Mouse (Mus musculus): ENCODE data around the gene Gna15.

Gna15 gene

DNA sequence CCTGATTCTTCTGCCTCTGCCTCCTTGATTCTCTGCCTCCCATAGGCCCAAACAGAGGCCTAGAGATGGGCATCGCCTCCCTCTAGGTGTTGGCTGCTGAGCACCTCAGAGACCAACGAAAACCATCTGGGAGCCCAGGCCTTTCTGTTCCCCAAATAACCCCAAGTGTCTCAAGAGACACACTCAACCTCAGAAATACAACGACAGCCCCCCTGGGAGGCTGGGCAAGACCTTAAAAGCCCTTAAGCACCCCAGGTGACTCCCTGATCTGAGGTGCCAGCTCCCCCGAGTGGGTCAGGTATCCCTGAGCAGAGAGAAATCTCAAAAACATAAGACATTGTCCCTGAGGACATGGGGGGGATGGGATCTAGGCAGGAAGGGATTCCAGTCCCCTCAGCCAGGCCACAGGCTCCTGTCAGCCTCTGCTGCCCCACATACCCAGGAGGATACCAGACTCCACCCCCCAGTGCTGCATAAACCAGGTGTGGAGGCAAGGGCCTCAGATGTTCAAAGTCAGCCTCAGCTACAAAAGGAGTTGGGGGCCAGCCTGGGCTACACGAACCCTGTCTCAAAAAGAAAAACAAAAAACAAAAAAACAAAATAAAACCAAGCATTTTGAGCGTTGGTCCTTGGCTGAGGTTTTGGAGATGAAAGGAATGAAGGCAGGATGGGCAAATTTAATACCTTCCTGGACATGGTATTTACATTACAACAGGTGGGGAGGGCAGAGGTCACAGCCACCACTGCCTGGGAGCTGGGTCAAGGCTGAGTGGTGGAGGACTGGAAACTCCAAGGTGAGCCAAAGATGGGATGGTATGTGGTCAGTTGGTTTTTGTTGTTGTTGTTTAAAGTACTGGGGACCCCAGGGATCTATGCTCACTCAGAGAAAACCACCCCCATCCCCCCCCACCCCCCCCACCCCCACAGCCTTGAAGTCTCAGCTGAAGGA lies 30.1 kb upstream of the Gna15 start:
- no peak for ATAC-seq (ENCODE audit: low TSS enrichment)

DNA sequence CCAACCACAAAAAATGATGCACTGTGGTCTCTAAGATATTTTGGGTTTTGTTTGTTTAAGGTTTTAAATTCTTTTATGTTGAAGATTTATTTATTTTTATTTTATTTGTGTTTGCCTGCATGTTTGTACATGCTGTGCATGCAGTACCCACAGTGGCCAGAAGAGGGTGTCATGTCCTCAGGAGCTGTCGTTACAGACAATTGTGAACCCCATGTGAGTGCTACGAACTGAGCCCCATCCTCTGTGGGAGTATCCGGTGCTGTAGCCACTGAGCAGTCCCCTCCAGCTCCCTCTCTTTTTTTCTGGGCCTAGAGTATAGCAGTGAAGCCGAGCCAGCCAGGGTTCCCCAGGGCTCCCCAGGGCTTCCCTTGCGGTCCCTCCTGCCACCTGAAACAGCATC lies 29.2 kb upstream of the Gna15 start:
- no peak for ATAC-seq (ENCODE audit: low TSS enrichment)

DNA sequence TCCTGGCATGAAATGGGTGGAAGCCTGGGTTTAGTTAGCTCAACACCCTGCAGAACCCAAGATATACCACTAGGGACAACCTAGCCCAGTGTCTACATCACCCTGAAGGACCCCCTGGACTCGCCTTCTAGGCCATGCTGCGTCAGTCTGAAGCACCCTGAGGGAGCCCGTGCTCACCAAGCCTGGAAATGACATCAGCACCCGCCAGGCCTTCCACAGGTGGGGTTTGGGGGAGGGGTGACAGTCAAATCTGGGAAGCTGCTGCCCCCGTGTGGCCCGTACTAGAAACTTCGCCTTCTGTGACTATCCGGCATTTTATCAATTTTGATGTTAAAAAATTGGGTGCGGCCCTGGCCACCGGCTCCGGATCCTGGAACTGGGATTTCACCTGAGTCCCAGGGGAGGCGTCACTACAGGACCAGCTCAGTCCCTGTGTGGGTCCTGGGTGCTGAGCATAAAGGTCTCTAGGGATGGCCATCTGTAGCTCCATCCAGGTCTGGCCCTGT lies 27.6 kb upstream of the Gna15 start:
- ATAC-seq (ENCODE audit: low TSS enrichment), result peak; percentile 77

DNA sequence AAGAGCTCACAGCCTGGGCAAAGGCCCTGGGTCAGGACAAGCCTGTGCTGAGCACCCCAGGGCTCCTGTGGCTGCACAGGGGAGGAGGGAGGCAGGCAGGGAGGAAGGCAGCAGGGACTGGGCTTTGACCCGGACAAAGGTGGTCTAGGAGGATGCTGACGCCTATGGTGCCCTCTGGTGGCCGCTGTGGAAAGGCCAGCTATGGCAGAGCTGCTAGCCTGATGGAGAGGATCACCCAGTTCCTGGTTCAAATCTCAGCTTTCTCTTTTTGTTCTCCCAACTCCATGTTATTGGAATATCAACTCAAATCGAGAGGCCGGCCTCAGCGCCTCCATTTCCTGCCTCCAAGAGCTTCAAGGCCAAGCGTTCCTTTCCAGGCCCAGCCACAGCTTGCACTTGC lies 26.2 kb upstream of the Gna15 start:
- no peak for ATAC-seq (ENCODE audit: low TSS enrichment)

DNA sequence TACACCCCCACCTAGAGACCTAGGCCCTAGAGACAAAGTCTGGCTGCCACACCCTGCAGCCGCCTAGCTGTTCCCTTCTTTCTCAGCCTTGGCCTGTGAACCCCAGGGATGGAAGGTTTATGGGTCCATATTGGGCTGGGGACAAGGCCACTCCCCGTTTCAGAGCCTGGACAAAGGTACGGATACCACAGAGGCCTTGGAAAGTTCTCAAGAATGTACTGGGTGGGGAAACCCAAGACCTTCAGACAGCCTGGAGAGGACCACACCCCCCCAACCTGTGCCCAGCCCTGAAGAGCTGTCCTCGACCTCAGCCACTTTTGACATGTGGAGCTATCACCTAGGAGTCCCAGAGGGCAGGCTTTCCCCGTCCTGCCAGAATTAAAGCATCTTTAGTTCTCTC lies 24.9 kb upstream of the Gna15 start:
- ATAC-seq (ENCODE audit: low TSS enrichment), result no peak

DNA sequence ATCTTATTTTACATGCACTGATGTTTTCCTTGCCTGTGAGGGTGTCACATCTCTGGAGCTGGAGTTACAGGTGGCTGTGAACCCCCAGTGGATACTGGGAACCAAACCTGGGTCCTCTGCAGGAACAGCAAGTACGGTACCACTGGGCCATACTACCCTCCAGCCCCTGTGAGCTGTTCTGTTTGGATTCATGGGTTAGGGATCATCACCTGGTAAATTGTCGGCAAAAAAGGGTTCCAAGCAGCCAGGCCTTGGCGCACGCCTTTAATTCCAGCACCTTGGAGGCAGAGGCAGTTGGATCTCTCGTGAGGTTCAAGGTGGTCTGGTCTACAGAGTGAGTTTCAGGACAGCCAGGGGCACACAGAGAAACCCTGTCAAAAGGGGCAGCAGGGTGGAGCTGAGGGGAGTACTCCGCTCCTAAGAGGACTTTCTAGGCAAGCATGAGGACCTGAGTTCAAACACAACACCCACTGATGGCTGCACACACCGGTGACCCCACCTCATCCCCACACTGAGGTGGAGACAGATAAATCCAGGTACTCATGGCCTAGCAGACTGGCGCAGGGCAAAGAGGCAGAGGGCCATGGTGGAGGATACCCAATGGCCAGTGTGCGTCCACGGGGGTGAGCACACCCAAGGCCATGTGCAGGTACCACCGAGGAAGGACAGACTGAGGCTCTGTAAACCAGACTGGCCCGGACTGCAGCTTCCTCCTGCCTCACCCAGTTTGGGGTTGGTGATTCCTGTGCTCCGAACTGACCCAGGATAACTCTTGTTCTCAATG lies 23.0 kb upstream of the Gna15 start:
- no peak for ATAC-seq (ENCODE audit: low TSS enrichment)

DNA sequence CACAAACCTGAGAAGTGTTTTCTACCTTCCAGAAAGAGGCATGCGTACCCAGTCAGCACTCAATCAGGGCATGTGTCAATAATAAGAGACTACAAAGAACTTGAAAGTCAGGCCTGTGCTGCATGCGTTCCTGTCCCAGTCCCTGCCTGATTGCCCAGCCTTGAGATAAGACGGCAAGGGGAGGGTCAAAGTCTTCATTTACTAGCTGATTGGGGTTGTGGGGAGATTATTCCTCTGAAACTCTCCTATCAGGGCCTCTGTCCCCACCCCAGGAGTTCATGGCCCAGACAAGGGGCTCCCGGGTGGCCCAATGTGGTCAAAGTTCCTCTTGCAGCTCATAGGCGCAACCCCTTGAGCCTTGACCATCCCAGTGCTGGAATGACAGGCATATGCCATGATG lies 22.3 kb upstream of the Gna15 start:
- ATAC-seq (ENCODE audit: low TSS enrichment), result no peak

DNA sequence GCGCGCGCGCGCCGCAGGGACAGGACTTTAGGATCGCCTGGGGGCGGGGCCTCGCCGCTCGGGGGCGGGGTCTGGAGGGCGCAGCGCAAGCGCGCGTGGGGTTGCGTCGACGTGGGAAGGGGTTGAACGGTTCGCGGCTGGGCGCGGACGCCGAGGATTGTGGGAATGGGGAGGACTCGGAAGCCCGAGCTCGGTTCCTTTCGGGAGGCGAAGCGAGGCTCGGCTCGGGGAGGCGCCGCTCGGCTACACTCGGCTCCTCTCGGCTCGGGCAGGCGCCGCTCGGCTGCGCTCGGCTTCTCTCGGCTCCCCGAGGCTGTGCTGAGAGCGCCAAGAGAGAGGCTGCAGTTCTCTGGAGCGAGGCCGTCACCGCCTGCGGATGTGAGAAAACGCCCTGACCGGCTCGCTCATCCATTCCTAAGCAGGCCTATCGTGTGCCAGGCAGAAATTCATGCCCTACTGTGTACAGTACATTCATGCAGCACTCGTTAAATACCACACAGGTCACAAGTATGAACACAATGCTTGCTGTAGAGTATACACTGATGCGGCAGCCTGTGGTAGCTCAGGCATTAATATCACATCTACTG lies 21.2 kb upstream of the Gna15 start, which contains the start of gene Gna11:
Gna11 (minus strand) TSS at position 30 of the 587 bp plus-strand sequence.
- ATAC-seq (ENCODE audit: low TSS enrichment), result peak; percentile 94

DNA sequence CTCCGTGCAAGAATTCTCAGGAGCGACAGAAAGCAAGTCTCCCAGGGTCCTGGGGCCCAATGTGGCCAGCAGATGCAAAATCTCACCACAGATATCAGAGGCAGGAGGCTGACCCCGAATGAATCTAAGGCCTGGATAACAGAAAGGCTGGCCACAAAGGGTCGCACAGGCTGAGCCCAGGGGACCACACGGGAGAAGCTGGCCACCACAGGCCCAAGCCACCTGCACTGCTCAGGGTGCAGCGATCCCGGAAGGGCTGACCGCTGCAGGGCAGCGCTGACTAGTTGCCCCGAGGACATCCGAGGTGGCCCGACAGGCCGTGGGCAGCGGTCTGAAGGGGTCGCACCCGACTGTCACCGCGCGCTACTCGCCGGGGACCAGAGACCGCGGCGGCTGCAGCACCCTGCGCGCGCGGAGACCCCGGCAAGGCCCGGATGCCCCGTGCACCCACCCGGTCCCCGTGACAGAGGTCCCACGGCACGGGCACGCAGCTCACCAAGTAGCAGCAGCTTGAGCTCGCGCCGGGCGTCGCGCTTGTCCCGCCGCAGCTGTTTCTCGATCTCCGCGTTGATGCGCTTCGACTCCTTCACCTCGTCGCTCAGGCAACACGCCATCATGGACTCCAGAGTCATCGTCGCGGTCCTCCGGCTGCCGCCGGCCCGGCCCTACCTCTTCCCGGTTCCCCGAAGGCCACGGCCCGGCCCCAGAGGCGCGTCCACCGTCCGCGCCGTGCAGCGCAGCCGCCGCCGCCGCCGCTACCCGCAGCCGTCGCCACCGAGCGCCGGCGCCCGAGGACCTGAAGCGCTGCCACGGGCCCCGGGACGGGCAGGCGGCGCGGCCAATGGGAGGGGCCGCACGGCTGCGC lies 20.5 kb upstream of the Gna15 start:
- ATAC-seq (ENCODE audit: low TSS enrichment), result 0 out of 2 replicates have a peak, but pooled peaks have one; percentile 0

DNA sequence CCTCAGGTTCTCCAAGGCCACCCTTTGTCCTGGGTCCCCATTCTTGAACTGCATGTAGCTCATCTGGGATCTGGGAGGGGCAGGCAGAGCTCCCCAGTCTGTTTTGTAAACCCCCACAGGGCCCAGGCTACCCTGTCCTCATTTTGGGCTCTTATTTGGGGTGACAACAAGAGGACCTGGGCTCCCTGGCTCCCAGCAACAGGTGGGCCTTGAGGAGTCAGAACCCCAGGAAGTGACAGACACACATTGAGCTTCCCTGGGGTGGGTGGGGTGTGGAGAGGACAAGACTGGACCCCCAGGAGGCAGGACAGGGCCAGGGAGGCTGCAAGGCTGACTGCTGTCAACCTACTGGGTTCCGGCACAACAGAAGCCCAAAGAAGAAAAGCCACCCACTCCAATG lies 19.6 kb upstream of the Gna15 start:
- no peak for ATAC-seq (ENCODE audit: low TSS enrichment)

DNA sequence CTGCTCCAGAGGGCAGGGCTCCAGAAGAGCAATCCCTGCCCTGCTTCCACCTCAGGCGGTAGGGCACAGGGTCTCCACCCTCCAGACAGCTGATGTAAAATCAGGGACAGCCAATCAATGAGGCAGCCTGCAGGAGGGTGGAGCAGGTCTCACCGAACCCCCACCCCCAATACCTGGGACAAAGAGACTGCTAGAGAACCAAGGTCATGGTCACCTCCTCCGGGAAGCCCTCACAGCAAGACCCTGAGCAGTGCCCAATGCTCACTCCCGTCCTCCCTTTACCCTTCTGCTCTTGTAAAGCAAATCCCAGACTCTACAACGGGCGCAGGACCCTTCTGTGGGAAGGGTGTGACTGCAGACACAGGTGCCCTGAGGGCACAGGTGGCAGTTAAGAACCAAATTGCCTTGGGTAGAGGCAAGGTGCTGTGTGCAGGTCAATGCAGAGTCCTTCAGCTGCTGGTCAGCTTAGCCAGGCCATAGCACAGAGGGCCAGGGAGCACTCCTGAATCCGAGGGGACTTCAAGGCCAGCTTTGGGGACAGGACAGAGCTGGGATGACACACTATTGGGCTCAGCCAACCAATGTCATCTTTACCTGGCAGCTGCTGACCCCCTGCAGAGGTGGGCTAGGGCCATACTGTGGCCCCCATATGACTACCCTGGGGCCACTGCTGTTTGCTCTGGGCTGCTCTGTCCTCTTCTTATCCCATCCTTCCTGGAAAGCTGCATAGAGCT lies 18.9 kb upstream of the Gna15 start:
- no peak for ATAC-seq (ENCODE audit: low TSS enrichment)

DNA sequence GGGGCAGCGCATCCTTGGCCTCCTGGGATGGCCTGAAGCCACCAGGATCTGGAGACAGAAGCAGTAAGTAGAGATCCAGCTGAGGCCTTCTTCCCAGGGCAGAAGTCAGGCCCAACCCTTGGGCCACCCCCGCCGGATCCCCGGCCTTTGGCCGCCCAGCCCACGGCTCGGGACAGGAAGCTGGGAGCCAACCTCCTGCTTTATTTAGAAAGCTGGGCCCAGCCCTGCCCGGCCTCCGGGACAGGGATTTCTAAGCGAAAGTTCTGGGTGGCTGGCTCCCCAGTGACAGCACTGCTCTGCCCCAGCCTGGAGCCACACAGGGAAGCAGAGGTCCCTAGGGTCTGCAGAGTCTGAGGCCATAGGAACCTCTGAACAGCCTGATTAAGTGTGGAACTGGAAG lies 17.8 kb upstream of the Gna15 start:
- ATAC-seq (ENCODE audit: low TSS enrichment), result no peak

DNA sequence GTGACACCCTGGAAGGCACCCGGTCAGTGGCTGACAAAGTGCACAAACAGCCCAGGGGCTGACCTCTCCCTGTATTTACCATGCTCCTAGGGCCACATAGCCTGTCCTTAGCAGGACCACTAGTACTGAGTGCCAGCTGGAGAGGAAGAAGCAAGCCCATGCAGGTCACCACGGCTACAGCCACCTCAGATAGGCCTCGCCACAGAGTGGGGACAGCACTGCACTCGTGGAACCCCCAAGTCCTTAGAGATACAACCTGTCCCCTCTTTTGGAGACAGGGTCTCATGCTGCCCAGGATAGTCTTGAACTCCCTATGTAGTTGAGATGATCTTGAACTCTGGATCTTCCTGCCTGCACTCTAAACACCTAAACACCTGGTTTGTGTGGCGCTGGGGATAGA lies 17.3 kb upstream of the Gna15 start:
- ATAC-seq (ENCODE audit: low TSS enrichment), result no peak

DNA sequence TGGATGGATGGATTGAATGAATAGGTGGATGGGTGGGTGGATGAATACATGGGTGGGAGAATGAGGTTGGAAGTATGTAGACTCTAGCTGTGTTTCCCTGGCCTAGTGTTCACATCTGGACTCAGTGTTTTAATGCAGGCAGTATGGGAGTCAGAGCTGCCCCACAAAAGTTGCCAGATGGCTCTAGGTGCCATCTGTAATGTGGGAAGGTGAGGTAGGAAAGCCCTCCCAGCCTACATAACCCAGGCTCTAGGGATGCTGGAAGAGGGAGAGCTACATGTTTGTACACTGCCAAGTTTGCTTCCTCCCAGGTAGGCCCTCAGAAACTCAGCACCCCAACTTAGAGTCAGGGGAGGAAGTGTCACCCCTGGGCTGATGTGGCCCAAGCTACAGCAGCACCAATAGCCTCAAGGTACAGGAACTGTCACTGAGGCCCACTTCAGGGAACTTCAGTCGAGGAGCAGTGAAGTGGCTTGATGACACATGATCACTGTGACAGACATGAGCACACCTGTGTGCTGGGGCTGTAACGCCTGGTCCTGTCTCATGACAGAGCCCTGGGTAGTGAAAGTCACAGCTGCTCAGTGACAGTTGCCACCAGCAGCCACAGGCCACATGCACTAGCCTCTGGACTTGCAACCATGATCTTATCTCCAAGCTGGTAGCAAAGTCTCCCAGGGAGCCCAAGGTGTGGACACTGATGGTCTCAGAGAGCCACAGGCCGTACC lies 14.5 kb upstream of the Gna15 start:
- ATAC-seq (ENCODE audit: low TSS enrichment), result peak; percentile 47

DNA sequence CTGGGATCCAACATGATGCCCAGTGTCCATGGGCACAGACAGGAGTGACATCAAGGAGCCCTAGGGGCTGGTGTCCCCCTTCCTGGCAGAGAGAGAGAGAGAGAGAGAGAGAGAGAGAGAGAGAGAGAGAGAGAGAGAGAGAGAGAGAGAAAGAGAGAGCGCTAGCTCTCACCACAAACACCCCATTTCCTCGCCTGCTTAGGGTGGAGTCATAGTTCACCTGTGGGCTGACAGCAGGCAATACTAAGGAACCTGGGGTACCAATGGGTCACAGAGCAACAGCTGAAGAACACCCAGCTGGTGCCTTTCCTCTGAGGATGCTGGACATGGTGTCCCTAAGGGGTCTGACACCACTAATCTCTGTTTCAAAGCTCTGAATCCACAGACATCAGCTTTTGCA lies 13.4 kb upstream of the Gna15 start:
- ATAC-seq (ENCODE audit: low TSS enrichment), result no peak

DNA sequence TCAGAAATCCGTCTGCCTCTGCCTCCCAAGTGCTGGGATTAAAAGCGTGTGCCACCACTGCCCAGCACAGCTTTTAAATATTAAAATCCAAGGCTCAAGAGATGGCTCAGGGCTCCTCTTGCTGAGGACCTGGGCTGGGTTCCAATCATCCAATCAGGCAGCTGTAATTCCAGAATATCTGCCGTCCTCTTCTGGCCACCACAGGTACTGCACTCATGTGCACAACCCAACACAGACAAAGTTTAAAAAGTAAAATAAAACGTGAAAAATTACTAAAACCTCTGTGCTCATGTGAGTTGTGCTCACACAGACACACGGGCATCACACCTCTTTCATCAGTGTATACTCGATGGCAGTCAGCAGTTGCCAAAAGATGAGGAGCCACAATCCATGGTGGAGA lies 12.7 kb upstream of the Gna15 start:
- ATAC-seq (ENCODE audit: low TSS enrichment), result no peak

DNA sequence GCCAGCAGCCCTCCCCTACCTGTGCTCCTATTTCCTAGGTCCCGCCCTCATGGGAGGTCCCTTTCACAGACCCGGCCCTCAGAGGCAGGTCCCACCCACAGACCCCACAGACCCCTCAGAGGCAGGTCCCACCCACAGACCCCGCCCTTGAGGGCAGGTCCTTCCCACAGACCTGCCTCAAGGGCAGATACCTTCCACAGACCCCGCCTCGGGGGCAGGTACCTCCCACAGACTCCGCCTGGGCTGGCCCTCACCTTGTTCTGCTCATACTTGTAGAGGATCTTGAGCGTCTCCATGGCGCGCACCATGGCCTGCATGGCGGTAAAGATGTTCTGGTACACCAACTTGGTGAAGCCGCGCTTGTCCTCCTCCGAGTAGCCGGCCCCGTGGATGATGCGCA lies 10.8 kb upstream of the Gna15 start:
- no peak for ATAC-seq (ENCODE audit: low TSS enrichment)

DNA sequence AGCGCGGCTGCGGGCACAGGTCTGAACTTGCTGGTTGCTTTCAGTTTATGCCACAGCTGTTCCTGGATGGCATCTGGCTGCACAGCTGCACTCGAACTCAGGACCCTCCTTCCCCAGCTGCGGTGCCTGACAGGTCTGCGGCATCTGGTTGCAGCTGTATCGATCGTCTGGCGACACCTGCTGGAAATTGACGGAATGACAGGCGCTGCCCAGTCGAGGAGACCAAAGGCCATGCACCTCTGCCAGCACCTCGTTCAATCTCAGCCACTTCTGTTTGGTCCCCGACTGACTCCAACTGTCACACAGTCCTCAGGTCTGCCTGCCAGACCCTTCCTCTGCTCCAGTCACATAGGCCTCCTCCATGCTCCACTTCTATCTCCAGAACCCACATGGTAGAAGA lies 2.8 kb upstream of the Gna15 start:
- ATAC-seq (ENCODE audit: low TSS enrichment), result peak; percentile 41; the same call in 1 of the 2 replicates

DNA sequence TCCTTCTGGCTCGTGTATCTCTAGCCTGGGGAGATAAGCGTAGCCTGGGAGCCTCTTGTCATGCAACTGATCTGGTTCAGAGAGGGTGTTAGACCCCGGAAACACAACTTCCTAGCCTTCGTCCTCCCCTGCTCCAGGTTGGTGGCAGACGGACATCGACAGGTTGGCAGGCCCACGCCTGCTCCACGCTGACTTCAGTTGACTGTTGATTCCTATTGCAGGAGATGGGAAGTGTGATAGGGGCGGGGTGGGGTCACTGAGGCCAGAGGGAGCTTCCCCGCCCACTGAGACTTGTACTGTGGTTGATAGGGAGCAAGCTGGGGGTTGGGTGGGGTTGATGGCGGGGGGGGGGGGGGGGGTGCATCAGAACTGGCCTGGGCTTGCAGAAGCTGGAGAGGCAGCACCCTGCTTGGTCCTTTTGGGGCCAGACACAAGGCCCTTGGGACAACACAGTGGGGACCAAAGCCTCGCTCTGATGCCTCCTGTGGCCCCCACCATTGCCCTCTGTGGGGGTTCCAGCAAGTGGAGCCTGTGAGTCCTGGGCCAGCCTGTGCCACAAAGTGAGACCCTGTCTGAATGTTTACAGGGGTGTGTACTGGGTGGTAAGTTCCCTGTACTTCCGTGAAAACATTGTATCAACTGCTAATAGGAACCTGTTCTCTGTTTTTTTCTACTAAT lies 1.1 kb upstream of the Gna15 start:
- ATAC-seq (ENCODE audit: low TSS enrichment), result no peak

Data from frontal cortex, adult (tissue).